Mouse (Mus musculus) layer of hippocampus, adult 9-10 months (tissue): ENCODE results near the gene Zfp512b.

Experiments used
- DNase-seq: peaks from one replicate; pipeline ENCODE4 v3.0.0; 2022; ENCODE audit warnings: low spot score

Gene Zfp512b

GRCm38 (mm10) chr2:181589732-181590105, 2.9 kb downstream of the Zfp512b start:
- DNase-seq = no peak

- no peak for DNase-seq
Measured at GRCm38 (mm10) chr2:181589011-181589731, 3.4 kb downstream of the Zfp512b start.

GRCm38 (mm10) chr2:181588229-181588780, 4.3 kb downstream of the Zfp512b start:
- no peak for DNase-seq

- no peak for DNase-seq
Measured at GRCm38 (mm10) chr2:181587796-181588195, 4.8 kb downstream of the Zfp512b start.

GRCm38 (mm10) chr2:181586124-181586523, 6.5 kb downstream of the Zfp512b start:
- no peak for DNase-seq

GRCm38 (mm10) chr2:181585506-181585905, 7.1 kb downstream of the Zfp512b start:
- DNase-seq = no peak

GRCm38 (mm10) chr2:181584411-181584942, 8.1 kb downstream of the Zfp512b start, which contains the start of gene Uckl1:
Uckl1 (minus strand) TSS chr2:181584892.
- no peak for DNase-seq

GRCm38 (mm10) chr2:181583460-181584257, 8.9 kb downstream of the Zfp512b start:
- DNase-seq = no peak

- DNase-seq = no peak
Measured at GRCm38 (mm10) chr2:181582939-181583338, 9.7 kb downstream of the Zfp512b start.

- no peak for DNase-seq
Measured at GRCm38 (mm10) chr2:181582358-181582757, 10.2 kb downstream of the Zfp512b start.

- peak; percentile 63 for DNase-seq
Measured at GRCm38 (mm10) chr2:181581402-181582120, 11.0 kb downstream of the Zfp512b start.

GRCm38 (mm10) chr2:181581016-181581401, 11.6 kb downstream of the Zfp512b start:
- peak; percentile 77 for DNase-seq

GRCm38 (mm10) chr2:181580131-181580772, 12.4 kb downstream of the Zfp512b start:
- DNase-seq = no peak

- DNase-seq = no peak
Measured at GRCm38 (mm10) chr2:181579681-181580080, 12.9 kb downstream of the Zfp512b start.

GRCm38 (mm10) chr2:181578790-181579618, 13.6 kb downstream of the Zfp512b start:
- no peak for DNase-seq

GRCm38 (mm10) chr2:181577981-181578581, 14.5 kb downstream of the Zfp512b start:
- DNase-seq = no peak

GRCm38 (mm10) chr2:181577126-181577525, 15.5 kb downstream of the Zfp512b start:
- no peak for DNase-seq

GRCm38 (mm10) chr2:181576613-181577012, 16.0 kb downstream of the Zfp512b start:
- no peak for DNase-seq

- DNase-seq = no peak
Measured at GRCm38 (mm10) chr2:181574921-181575545, 17.6 kb downstream of the Zfp512b start.

GRCm38 (mm10) chr2:181573961-181574360, 18.6 kb downstream of the Zfp512b start:
- DNase-seq = no peak
